Mouse (Mus musculus) layer of hippocampus, adult 9-11 months (tissue): ENCODE results near the gene Ssxb10.
"Not testable (repeated sequence)": the region's sequence is repeated elsewhere in the genome, so short reads cannot be mapped to it uniquely, and the experiment has no call there.

Experiments used
- DNase-seq: peaks from one replicate; pipeline ENCODE4 v3.0.0; 2022

The Ssxb10 gene

DNA sequence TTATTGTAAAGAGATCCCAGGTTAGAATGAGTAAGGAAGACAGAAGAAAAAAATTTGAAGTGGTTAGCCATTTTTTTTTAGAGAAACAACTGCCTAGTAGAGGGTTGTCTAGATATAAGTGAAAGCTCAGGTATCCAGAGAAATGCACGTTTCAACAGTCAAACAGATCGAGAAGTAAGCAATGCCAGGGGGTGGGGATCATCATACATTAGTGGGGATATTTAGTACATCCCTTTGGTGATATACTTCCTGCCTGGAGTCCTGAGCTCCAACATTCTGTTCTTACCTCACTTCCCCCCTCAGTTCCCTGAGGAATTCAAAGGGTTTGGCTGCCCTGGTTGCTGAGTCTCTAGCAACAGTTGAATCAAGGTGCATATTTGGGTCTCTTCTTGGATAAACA is at the start of gene Ssxb10:
TSS of gene Ssxb10 (plus strand) at position 301 of the 400 bp plus-strand sequence.
- no peak for DNase-seq

DNA sequence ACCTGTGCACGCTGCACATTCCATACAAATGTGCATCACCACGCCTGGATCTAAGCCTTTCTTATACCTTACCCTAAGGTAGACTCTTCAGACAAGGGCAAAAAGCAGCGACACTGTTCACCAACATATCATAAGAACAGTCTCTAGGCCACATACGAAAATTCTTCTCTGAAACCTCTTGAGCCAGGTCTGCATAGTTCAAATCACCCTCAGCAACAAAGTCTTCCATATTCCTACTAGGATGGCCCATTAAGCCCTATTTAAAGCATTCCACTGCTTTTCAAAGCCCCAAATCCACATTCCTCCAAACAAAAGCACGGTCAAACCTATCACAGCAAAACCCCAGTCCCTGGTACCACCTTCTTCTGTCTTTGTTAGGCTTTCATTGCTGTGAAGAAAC is 38.6 kb upstream of the Ssxb10 start:
- DNase-seq: no peak

DNA sequence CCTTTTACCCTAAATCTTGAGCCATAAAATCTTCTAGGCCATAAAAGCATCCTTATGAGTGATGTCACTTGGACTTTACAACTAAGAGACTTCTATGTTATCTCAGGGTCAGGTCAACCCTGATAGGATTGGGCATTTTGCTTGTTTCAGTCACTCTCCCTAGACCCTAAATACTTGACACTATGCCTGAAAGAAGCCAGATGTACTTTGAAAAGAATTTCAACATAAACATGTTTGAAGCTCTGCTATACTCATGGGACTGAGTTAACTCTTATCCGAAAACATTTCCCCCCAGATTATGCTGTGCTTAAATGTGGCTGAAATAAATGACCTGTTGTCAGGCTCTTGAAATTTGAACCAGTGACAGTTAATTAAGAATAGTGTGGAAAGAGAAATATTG is 17.9 kb upstream of the Ssxb10 start:
- DNase-seq: no peak

DNA sequence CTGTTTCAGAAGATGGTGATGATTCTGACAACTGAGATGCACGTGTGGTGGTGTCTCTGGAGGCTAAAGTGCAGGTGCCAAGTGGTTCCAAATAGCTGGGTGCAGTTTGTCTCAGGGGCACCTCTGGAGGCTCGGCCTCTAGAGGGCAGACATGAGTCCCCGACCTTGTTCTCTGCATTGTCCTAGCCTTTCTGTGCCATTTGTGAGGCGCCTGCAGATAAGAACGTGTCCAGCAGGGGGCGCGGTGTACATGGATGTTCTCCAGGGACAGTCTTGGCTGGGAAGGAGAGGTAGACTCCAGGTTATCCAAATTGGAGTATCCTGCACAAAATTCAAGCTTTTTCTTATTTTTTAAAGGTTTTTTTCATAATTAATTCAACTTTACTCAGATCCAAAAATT is 12.3 kb upstream of the Ssxb10 start:
- peak; percentile 5 for DNase-seq

DNA sequence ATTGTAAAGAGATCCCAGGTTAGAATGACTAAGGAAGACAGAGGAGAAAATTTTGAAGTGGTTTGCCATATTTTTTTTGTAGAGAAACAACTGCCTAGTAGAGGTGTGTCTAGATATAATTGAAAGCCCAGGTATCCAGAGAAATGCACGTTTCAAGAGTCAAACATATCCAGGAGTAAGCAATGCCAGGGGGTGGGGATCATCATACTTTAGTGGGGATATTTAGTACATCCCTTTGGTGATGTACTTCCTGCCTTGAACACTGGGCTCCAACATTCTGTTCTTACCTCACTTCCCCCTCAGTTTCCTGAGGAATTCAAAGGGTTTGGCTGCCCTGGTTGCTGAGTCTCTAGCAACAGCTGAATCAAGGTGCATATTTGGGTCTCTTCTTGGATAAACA is 39.5 kb downstream of the Ssxb10 start, which contains the start of gene Ssxb9:
TSS of gene Ssxb9 (plus strand) at position 301 of the 400 bp plus-strand sequence.
- DNase-seq: not testable (repeated sequence)
